Mouse (Mus musculus) hindbrain, embryonic 14.5 days (tissue): Measurements from ENCODE around the gene Gtdc1. TPM values are rescaled to one million over a fixed set of nuclear protein-coding genes. Genes with fewer than 3 reads are reported as not detected.

ENCODE experiments used
- polyA plus RNA-seq: library from polyadenylated mRNA; unstranded; fragments of >200 nt; fragmentation: Nextera tagmentation; extraction: Ambion mirVana; gene quantifications from 2 replicates; pipeline ENCODE4 v1.2.1, GENCODE M21; 2014

The Gtdc1 gene
- polyA plus RNA-seq, 1 experiment from 2014 or later, result 23.7 TPM

Other genes with a start within 250 kb of the Gtdc1 start
- gene Zeb2, start 189.7 kb upstream of the Gtdc1 start, polyA plus RNA-seq, result 38.8 and 41.9 TPM in 2 replicates